Mouse (Mus musculus) CD4-positive helper T cell, adult 2 months (primary cell): ENCODE data around the gene Gm28051.
A peak's percentile ranks its signal among the peaks of the same experiment; 100 is the strongest.

ENCODE experiments used
- DNase-seq: peaks from one replicate; pipeline ENCODE4 v3.0.0-alpha.2; 2012; ENCODE audit warnings: low read depth, missing footprints, low spot score

The Gm28051 gene

DNA sequence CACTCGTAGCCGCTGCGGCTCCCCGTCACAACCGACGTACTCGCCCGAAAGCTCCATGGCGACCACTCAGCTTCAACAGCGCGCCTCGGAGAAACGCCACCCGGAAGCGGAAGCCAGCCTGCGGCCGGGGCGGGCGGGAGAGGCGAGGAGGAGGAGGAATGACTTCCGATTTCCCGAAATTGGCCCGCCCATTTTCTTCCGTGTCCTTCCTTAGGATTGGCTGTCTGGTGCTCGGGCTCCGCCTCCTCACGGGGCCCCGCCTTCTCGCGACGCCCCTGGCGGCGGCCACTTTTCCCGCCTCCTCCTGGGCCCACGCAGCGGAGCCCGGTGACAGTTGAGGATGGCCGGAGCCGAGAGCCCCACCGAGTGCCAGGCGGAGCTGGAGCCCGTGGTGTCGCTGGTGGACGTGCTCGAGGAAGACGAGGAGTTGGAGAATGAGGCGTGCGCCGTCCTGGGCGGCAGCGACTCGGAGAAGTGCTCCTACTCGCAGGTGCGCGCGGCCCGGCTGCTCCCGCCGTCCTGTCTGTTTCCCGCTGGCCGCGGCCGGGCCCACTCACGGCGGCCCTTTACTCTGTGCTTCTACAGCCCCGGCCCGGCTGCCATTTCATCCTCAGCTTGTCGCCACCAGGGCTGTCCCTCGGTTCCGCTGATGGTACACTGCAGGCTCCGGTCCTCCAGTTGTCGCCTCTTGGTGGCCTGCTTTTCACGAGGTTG is at the start of gene Gm28051, which contains the start of the genes Gon7 and Ubr7:
Gene Gm28051, minus strand, starts transcription at position 77 of the 714 bp plus-strand sequence.
Gene Gon7, minus strand, starts transcription at position 115 of the 714 bp plus-strand sequence.
Gene Ubr7, plus strand, starts transcription at position 279 of the 714 bp plus-strand sequence.
- DNase-seq, result peak; percentile 97

DNA sequence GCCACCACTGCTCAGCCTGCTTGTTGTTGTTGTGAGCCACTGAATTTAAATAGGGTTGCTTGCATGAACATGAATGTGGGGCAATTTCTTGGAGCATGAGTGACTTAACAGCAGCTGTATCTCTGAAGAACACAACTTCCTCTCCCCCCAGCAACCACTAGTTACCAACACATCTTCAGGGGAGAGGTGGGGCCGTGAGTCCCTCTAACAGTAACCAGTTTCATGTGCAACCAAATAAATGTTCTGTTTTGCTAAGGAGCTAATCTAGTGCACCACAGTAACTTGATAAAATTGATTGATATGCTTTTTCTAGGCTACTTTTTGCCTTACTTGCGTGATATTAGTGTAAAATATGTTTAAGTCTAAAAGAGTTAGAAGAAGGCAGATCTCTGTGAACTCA is 42.0 kb upstream of the Gm28051 start:
- DNase-seq, result no peak

DNA sequence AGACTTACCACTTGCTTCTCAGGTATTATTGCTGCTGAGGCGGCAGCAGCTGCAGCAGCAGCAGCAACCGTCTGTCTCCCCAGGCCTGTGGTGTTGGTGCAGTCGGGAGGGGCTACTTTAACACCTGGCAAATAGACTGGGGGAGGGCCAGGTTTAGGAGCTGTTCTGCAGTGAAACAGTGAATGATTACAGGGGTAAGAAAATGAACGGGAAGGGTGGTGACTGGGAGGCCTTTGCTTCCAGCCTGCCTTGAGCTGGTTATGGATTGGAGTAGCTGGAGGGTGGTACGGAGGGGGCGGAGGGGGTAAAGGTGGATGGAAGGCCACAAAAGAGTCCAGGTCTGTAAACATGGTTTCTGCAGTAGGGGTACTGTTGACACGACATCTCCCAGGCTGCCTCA is 30.4 kb upstream of the Gm28051 start:
- DNase-seq, result no peak

GRCm38 (mm10) chr12:102785593-102785985 is 28.0 kb upstream of the Gm28051 start:
- no peak for DNase-seq

- DNase-seq, result no peak
Observed at GRCm38 (mm10) chr12:102784899-102785592, 27.5 kb upstream of the Gm28051 start.

DNA sequence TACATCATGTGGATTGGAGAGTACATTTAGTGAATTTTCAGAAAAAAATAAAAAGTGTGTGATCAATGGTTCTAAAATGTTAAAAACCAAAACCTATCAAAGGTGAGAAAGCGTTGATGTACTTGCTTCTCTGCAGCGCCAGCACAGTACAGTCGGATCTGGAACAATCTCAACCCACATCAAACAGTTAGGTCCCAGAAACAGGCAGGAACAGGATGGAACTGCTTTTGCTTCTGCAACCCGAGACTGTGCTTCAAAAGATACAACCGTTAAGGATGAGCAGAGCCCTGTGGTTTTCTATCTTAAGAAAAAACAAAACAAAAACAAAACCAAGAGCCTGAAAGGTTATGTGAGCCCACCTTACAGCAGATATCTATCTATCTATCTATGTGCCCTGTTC is 25.3 kb upstream of the Gm28051 start:
- DNase-seq, result peak; percentile 65

DNA sequence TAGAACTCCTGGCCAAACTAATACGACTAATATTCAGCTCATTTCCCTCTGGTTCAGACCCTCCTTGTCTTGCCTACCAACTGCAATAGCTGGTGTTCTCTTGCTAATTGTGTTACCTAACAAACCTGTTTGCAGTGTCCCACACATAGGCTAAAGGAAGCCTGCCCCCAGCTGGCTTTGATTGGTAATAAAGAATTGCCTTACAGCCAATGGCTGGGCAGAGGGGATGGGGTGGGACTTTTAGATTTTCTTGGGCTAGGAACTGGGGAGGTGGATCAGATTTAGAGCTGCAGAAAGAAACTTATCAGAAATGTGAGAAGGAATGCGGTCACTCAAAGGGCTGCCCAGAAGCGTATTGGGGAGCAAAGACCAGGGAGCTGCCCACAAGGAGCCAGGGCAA is 21.9 kb upstream of the Gm28051 start:
- peak; percentile 29 for DNase-seq

DNA sequence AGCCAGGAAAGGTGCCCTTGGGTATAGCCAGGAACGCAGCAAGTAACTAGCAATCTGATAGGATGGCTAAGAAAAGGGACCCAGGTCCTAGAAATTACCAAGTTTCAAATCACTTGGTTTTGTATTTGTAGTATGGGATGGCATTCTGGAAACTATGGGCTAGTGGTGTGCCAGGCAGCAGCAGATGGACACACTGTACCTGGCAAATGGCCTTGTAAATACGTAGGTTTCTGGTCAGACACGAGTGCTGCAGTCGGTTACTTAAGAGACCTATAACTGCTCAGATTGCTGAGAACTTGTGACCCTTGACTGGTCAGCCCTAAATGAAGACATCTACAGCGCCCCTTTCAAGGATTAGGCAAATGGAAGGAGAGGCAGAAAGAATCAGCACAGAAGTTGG is 20.6 kb upstream of the Gm28051 start:
- DNase-seq, result no peak

DNA sequence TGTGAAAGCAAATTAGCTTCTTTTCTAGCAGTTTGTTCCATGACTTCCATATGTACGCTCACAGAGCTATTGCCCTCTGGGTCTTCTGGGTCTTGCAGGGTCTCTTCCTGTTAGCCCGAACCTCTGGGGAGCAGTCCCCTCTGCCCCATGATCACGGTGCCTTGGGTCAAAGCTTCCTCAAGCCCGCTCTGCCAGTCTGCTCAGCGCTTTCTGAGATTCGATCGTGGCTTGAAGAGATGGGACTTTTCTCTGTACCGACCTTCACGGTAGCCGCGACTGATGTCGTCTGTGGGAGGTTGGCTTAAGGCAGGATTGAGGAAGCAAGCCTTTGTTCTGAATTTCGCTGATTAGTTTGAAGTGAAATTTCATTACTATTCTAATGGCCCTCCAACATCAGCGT is 18.5 kb upstream of the Gm28051 start:
- DNase-seq, result no peak

DNA sequence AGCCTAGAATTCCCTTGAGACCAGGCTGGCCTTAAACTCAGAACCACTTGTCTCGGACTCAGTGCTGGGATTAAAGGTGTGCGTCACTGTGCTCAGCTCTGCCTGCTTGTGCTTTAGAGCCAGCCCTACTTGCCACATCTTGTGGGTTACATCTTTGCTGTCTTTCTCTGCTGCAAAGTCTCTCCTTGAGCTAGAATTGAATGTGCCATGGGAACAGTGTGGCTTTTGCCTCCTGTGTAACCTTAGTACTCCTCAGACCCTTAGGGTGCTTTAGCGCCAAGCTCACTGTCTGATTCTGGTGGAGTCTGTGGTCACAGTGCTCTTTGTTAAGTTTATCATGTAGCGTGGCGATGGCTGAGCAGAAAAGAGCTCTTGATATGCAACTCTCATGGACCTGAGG is 15.1 kb upstream of the Gm28051 start:
- no peak for DNase-seq

DNA sequence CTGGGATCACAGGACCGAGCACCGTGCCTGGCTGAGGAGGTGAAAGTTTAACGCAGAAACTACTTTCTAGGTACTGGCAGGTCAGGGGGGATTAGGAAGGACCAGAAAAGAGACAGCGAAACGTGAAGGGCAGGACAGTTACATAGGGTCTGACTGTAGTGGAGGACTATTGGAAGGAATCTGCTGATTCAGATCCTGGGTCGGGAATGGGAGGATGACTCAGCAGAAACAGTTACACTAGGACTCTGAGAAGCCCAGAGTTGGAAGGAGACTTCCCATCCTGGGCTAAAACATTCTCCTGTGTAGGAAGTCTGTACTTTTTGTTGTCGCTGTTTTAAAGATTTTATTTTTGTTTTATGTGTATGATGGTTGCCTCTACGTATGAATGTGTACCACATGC is 14.0 kb upstream of the Gm28051 start:
- DNase-seq, result no peak

GRCm38 (mm10) chr12:102769000-102769399 is 11.4 kb upstream of the Gm28051 start:
- DNase-seq, result no peak

DNA sequence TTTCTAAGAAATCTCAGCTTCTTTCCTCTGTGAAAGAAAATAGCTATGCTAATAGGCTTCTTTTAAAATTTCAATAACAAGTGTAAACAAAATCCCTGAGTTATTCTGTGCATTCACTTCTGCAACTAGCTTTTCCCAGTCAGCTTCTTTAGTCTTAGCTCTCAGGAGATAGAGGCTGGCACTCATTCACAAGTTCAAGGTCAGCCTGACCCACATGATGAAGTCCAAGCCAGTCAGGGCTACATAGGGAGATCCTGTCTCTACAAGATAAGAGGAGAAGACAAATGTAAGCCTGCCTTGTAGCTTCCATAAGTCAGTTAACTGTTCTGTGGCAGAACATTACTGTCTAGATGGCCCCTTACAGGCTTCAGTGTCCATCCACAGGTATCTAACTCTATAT is 6.1 kb upstream of the Gm28051 start:
- DNase-seq, result no peak

GRCm38 (mm10) chr12:102761668-102762067 is 4.1 kb upstream of the Gm28051 start:
- no peak for DNase-seq

DNA sequence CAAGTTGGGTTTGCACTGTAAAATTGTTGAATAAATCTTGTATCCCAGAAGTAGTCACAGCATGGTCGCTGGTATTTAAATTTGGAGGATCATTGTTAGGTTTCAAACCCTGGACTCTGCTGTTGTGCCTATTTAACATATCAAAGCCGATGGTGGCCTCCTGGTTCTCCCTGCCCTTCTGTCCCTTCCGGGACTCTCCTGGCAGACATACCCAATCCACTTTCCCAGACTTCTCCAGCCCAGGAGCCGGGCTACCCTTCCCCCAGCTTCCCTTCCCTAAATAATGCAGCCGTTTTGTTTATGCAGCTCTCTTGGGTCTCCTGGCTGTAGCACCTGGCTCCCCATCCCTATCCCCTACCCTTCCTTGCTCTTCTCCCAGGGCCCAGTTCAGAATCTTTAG is 1.4 kb upstream of the Gm28051 start:
- no peak for DNase-seq

DNA sequence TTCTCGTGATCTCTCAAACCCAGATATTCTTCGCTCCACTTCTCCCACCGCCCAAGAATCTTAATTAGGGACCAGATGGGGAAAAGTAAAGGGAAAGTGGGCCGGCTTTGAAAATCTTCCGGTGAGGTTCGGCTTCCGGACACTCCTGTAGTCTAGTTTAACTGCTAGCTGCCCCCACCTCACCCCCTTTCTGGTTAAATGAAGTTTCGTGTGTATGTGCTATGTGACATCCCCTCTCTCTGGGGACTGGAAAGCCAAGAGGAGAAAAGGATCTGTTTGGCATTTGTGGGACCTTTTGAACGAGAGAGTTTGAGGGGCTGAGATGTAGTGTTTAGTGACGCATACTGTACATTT is 815 bp upstream of the Gm28051 start, which contains the start of gene Gm20604:
Gene Gm20604, minus strand, starts transcription at position 270 of the 354 bp plus-strand sequence.
- DNase-seq, result no peak

GRCm38 (mm10) chr12:102757055-102757688 is 393 bp downstream of the Gm28051 start:
- no peak for DNase-seq

GRCm38 (mm10) chr12:102756304-102756703 is 1.3 kb downstream of the Gm28051 start:
- peak; percentile 69 for DNase-seq

DNA sequence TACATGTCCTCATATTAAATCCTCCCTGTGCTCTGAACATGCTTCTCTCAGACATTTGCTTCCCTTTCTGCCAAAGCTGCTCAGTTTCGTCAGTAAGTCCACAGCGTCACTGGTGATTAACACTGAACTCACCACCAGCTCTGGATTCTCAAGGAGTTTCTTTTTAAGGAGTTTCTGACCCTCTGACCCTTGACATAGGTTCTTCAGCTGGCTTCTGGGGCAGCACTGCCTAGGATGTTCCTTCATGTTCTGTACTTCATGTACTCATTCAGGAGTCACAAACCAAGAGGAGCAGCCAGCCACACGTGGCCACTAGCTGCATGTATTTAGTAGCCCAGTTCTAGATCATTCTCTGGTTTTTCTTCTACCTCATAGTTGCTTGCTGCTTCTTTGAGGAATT is 9.3 kb downstream of the Gm28051 start:
- no peak for DNase-seq

- peak; percentile 88 for DNase-seq
Observed at GRCm38 (mm10) chr12:102744839-102745238, 12.7 kb downstream of the Gm28051 start.

DNA sequence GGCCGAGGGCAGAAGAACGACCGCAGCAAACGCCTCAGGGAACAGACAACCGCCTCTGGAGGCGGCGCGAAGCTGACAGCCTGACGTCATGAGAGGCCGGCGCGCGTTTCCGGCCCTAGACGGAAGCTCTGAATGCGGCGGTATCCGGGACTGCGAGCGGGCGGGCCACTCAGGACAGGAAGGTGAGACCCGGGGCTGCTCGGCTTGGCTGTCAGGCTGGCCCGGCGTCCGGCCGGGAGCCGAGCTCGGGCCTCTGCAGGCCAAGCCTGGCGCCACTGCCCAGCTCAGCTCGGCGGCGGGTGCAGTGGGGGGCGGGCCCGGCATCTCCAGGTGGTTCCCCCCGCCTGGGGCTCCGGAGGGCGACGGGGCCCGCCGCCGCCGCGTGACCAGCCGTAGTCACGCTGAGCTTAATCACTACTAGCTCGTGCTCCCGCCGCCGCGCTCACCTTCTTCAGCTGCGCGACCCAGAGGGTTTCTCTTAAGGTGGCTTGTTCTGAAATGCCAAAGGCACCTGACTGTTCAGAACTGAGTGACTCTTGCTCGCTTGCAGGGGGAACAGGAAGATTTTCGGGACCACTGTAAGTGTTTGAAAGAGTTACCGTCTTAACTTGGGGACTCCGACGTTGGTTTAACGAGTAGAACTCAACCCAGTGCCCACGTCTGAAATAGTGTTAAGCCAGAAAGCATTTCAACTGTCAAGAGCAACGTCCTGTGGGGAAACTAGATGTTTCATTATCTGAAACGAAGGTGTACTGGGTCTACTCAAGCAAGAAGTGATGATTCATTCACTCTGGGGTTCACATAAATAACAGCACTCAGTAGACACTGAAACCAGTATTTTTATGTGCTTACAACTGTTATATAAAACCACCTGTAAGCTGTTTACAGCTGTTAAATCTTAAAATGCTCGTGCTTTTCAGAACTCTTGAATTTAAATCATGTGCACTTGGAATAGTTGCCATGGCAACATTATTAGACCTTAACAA is 13.7 kb downstream of the Gm28051 start, which contains the start of the genes Moap1 and Tmem251:
Gene Moap1, minus strand, starts transcription at position 73 of the 986 bp plus-strand sequence.
Gene Tmem251, plus strand, starts transcription at position 174 of the 986 bp plus-strand sequence.
- DNase-seq, result peak; percentile 94
